In genomic region chr9:88520849-88521483, GRCm38 (mm10) we compare ENCODE assay signal across 8 mouse cellular contexts. TPM values are rescaled to one million over a fixed set of nuclear protein-coding genes. Genes with fewer than 3 reads are reported as not detected.
A peak's percentile ranks its signal among the peaks of the same experiment; 100 is the strongest.
DNase-seq lines count a peak whose midpoint lies in the region; ATAC-seq and TF ChIP-seq lines count a peak whose summit lies in the region.

No protein-coding gene starts in this region.

- TF ChIP-seq POLR2A in bone marrow macrophage, adult 2 months (IDR thresholded peaks at IDR 0.05; ENCODE audit: borderline replicate concordance, low read depth, low read length), result no peak

- intact Hi-C loops in gastrocnemius, postnatal 36 days (cut with DNase I), result no loop called here

- H3K9ac ChIP-seq in kidney, embryonic 15.5 days, result 0 out of 2 replicates have a peak overlapping the region, but pooled peaks have one; percentile 90
- peak overlapping the region; percentile 89; the same call in 1 of the 2 replicates for H3K9ac ChIP-seq in hindbrain, postnatal 0 days (replicated peaks; ENCODE audit: low read length)
- H3K9ac ChIP-seq in midbrain, embryonic 16.5 days (ENCODE audit: low read depth, low read length), result peak overlapping the region; percentile 97

- TF ChIP-seq CTCF in bone marrow macrophage, adult 2 months (IDR thresholded peaks at IDR 0.05; ENCODE audit: low read depth, low read length), result no peak
- TF ChIP-seq CTCF in hindbrain, postnatal 0 days (IDR thresholded peaks at IDR 0.05; ENCODE audit: low read depth), result no peak

- H3K27ac ChIP-seq in kidney, embryonic 15.5 days, result peak overlapping the region; percentile 13; the same call in 1 of the 2 replicates
- H3K27ac ChIP-seq in bone marrow macrophage, adult 2 months (ENCODE audit: insufficient read depth, low read depth, low read length), result no peak overlapping the region
- H3K27ac ChIP-seq in hindbrain, postnatal 0 days, result no peak overlapping the region
- peak overlapping the region; percentile 34; the same call in 1 of the 2 replicates for H3K27ac ChIP-seq in midbrain, embryonic 16.5 days (ENCODE audit: low read length)

- H3K4me1 ChIP-seq in kidney, embryonic 15.5 days, result peaks cover 15% of the 10 kb centered on the region
- H3K4me1 ChIP-seq in bone marrow macrophage, adult 2 months (ENCODE audit: control insufficient read depth, insufficient read depth, low read length), result peaks cover 2% of the 10 kb centered on the region; the same call in 1 of the 2 replicates
- no peaks in the 10 kb centered on the region for H3K4me1 ChIP-seq in hindbrain, postnatal 0 days (ENCODE audit: insufficient read depth, low read length)
- H3K4me1 ChIP-seq in midbrain, embryonic 16.5 days (ENCODE audit: control insufficient read depth, insufficient read depth, low read length), result peaks cover 26% of the 10 kb centered on the region

- H3K27me3 ChIP-seq in kidney, embryonic 15.5 days, result no peaks in the 10 kb centered on the region
- no peaks in the 10 kb centered on the region for H3K27me3 ChIP-seq in hindbrain, postnatal 0 days (ENCODE audit: insufficient read depth, low read length)
- no peaks in the 10 kb centered on the region for H3K27me3 ChIP-seq in midbrain, embryonic 16.5 days (ENCODE audit: control insufficient read depth, insufficient read depth, low read depth, low read length)

- ATAC-seq in kidney, embryonic 15.5 days (replicated peaks; ENCODE audit: low FRiP score), result no peak
- ATAC-seq in hindbrain, postnatal 0 days, result no peak
- ATAC-seq in midbrain, embryonic 16.5 days, result no peak
- no peak for ATAC-seq in CD4-positive, CD25-positive, alpha-beta regulatory T cell, adult 4 months

- peak overlapping the region; percentile 75 for H3K4me3 ChIP-seq in kidney, embryonic 15.5 days (replicated peaks)
- H3K4me3 ChIP-seq in bone marrow macrophage, adult 2 months (ENCODE audit: insufficient read depth, low read length), result peak overlapping the region; percentile 92
- H3K4me3 ChIP-seq in hindbrain, postnatal 0 days (ENCODE audit: low read length), result peak overlapping the region; percentile 86
- peak overlapping the region; percentile 82 for H3K4me3 ChIP-seq in midbrain, embryonic 16.5 days (ENCODE audit: low read depth, low read length)

- WGBS in kidney, embryonic 15.5 days, result 27% methylated on average over 4 of the region's 4 CpGs
- 24% methylated on average over 4 of the region's 4 CpGs for WGBS in hindbrain, postnatal 0 days
- WGBS in midbrain, embryonic 16.5 days, result 22% methylated on average over 4 of the region's 4 CpGs

- no peak for DNase-seq in kidney, adult 11 months
- DNase-seq in hindbrain, postnatal 0 days (ENCODE audit: low spot score), result no peak
- no peak for DNase-seq in gastrocnemius, postnatal 36 days
- DNase-seq in left cerebral cortex, adult 9 months (ENCODE audit: low spot score in 2 of 2), result no peak

- H3K36me3 ChIP-seq in kidney, embryonic 15.5 days, result peaks cover 16% of the 10 kb centered on the region
- H3K36me3 ChIP-seq in hindbrain, postnatal 0 days (ENCODE audit: insufficient read depth, low read length), result peaks cover 5% of the 10 kb centered on the region; the same call in 1 of the 2 replicates
- no peaks in the 10 kb centered on the region for H3K36me3 ChIP-seq in midbrain, embryonic 16.5 days (ENCODE audit: control insufficient read depth, insufficient read depth, low read length)

- peak overlapping the region; percentile 74 for H3K4me2 ChIP-seq in kidney, embryonic 15.5 days
- peak overlapping the region; percentile 82 for H3K4me2 ChIP-seq in hindbrain, postnatal 0 days (ENCODE audit: low read depth, low read length)
- H3K4me2 ChIP-seq in midbrain, embryonic 16.5 days (ENCODE audit: low read length), result peak overlapping the region; percentile 84

- no peaks in the 10 kb centered on the region for H3K9me3 ChIP-seq in kidney, embryonic 15.5 days (replicated peaks)
- H3K9me3 ChIP-seq in hindbrain, postnatal 0 days (ENCODE audit: low read length), result no peaks in the 10 kb centered on the region
- no peaks in the 10 kb centered on the region for H3K9me3 ChIP-seq in midbrain, embryonic 16.5 days (replicated peaks; ENCODE audit: control insufficient read depth, low read length, poor library complexity, severe bottlenecking)

RNA-seq across cellular contexts. Expression of gene Zfp949, which starts 26.9 kb away (rescaled TPM):
- 10.7 and 10.8 TPM in 2 replicates for polyA plus RNA-seq in kidney, embryonic 15.5 days (2015; fragmentation: Nextera tagmentation; extraction: Ambion mirVana)
- 8.0 and 9.7 TPM in 2 replicates for polyA plus RNA-seq in bone marrow macrophage, adult 2 months (2012; ENCODE audit: insufficient read depth, insufficient read length, missing spikeins)
- total RNA-seq in hindbrain, postnatal 0 days (2014; rRNA removed), result 15.6 and 17.7 TPM in 2 replicates
- 15.9 and 16.9 TPM in 2 replicates for polyA plus RNA-seq in hindbrain, postnatal 0 days (2015; fragmentation: Nextera tagmentation; extraction: Ambion mirVana)
- polyA plus RNA-seq in midbrain, embryonic 16.5 days (2015; fragmentation: Nextera tagmentation; extraction: Ambion mirVana), result 20.0 and 22.4 TPM in 2 replicates
- polyA plus RNA-seq in CD4-positive, CD25-positive, alpha-beta regulatory T cell, adult 4 months (2017; shearing (Covaris generic)), result 10 to 100 TPM; 15.4 to 16.7 TPM
- 1 to 10 TPM; 9.4 TPM for total RNA-seq in gastrocnemius, postnatal 36 days (2021)

RNA-seq across cellular contexts. Expression of gene Syncrip, which starts 38.6 kb away (rescaled TPM):
- 103 and 110 TPM in 2 replicates for polyA plus RNA-seq in kidney, embryonic 15.5 days (2015; fragmentation: Nextera tagmentation; extraction: Ambion mirVana)
- polyA plus RNA-seq in bone marrow macrophage, adult 2 months (2012; ENCODE audit: insufficient read depth, insufficient read length, missing spikeins), result 87.7 and 105 TPM in 2 replicates
- total RNA-seq in hindbrain, postnatal 0 days (2014; rRNA removed), result 55.0 and 59.5 TPM in 2 replicates
- polyA plus RNA-seq in hindbrain, postnatal 0 days (2015; fragmentation: Nextera tagmentation; extraction: Ambion mirVana), result 70.0 and 72.4 TPM in 2 replicates
- polyA plus RNA-seq in midbrain, embryonic 16.5 days (2015; fragmentation: Nextera tagmentation; extraction: Ambion mirVana), result 75.2 and 87.6 TPM in 2 replicates
- polyA plus RNA-seq in CD4-positive, CD25-positive, alpha-beta regulatory T cell, adult 4 months (2017; shearing (Covaris generic)), result 100 to 1,000 TPM in 1 of 2 experiments, 10 to 100 TPM in 1; 96.0 to 101 TPM
- total RNA-seq in gastrocnemius, postnatal 36 days (2021), result 10 to 100 TPM; 34.9 to 55.0 TPM

RNA-seq across cellular contexts. Expression of gene Trim43a, which starts 59.7 kb away (rescaled TPM):
- 0.08 and 0.18 TPM in 2 replicates for polyA plus RNA-seq in kidney, embryonic 15.5 days (2015; fragmentation: Nextera tagmentation; extraction: Ambion mirVana)
- polyA plus RNA-seq in bone marrow macrophage, adult 2 months (2012; ENCODE audit: insufficient read depth, insufficient read length, missing spikeins), result not detected in 2 replicates
- not detected in 2 replicates for total RNA-seq in hindbrain, postnatal 0 days (2014; rRNA removed)
- 0.16 TPM in 1 of 2 replicates, not detected in the other for polyA plus RNA-seq in hindbrain, postnatal 0 days (2015; fragmentation: Nextera tagmentation; extraction: Ambion mirVana)
- polyA plus RNA-seq in midbrain, embryonic 16.5 days (2015; fragmentation: Nextera tagmentation; extraction: Ambion mirVana), result not detected in 2 replicates
- not detected for polyA plus RNA-seq in CD4-positive, CD25-positive, alpha-beta regulatory T cell, adult 4 months (2017; shearing (Covaris generic))
- total RNA-seq in gastrocnemius, postnatal 36 days (2021), result under 1 TPM; 0.13 to 0.27 TPM

Comparison
In these comparisons a context has a peak if more than half of its experiments do, and no peak if none do; other contexts are left out.
1. H3K27ac ChIP-seq: peak in kidney, embryonic 15.5 days (single experiment) and midbrain, embryonic 16.5 days (single experiment); none in bone marrow macrophage, adult 2 months (single experiment) and hindbrain, postnatal 0 days (single experiment).
2. Peak in every context shown above with its lines, with median percentiles within 50 percentile points of each other: H3K4me2 ChIP-seq, H3K4me3 ChIP-seq and H3K9ac ChIP-seq.